Mouse (Mus musculus): ENCODE data around the gene Tnfrsf8. TPM values are rescaled to one million over a fixed set of nuclear protein-coding genes. Genes with fewer than 3 reads are reported as not detected.
A peak's percentile ranks its signal among the peaks of the same experiment; 100 is the strongest.

The Tnfrsf8 gene
- polyA plus RNA-seq, 1 experiment from 2014 or later, result 0.08 TPM

- ATAC-seq (ENCODE audit: insufficient number of reproducible peaks, low FRiP score, low TSS enrichment, low read depth) (no peak), DNase-seq (ENCODE audit: low spot score) (no peak)
- H3K4me1 ChIP-seq (ENCODE audit: control insufficient read depth, insufficient read depth, low read length), result no peaks in the 10 kb centered on the region
- WGBS, result 50% methylated on average over 13 of the region's 13 CpGs
- H3K9me3 ChIP-seq (ENCODE audit: control insufficient read depth, low read length), result no peaks in the 10 kb centered on the region
- H3K27ac ChIP-seq (replicated peaks; ENCODE audit: low read depth, low read length), result no peak overlapping the region
- H3K36me3 ChIP-seq (ENCODE audit: control insufficient read depth, insufficient read depth, low read length), result no peaks in the 10 kb centered on the region
- no peak overlapping the region for H3K4me3 ChIP-seq (ENCODE audit: low read depth, low read length)
- no peaks in the 10 kb centered on the region for H3K27me3 ChIP-seq (ENCODE audit: control insufficient read depth, insufficient read depth, low read length)
- no peak overlapping the region for H3K9ac ChIP-seq (ENCODE audit: low read length)
- H3K4me2 ChIP-seq (ENCODE audit: low read depth, severe bottlenecking), result no peak overlapping the region
Observed at GRCm38 (mm10) chr4:145254418-145254817, 60.5 kb downstream of the Tnfrsf8 start.

DNA sequence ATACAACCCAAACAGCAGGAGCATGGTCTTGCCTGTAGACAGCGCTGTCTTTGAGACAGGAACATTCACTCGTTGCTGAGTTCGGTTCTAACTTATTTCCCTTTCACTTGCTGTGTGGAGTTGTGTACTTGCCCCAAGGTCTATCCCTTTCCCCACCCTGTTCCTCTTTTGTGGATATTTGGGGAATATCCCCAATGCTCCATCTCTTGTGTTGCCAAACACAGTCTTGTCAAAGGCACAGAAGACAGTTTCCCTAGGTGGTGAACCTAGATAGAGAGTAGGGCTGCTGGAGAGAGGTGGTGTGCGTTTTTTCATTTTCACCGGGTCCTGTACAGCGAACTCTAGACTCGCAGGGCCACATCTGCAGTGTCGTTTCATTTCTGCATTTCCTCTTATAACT is 62.4 kb downstream of the Tnfrsf8 start:
- no peak for ATAC-seq (ENCODE audit: insufficient number of reproducible peaks, low FRiP score, low TSS enrichment, low read depth)
- Histone ChIP-seq H3K9ac (ENCODE audit: low read length) (no peak overlapping the region), H3K4me1 (ENCODE audit: control insufficient read depth, insufficient read depth, low read length) (no peaks in the 10 kb centered on the region), H3K4me2 (ENCODE audit: low read depth, severe bottlenecking) (no peak overlapping the region), H3K4me3 (ENCODE audit: low read depth, low read length) (no peak overlapping the region), H3K9me3 (ENCODE audit: control insufficient read depth, low read length) (no peaks in the 10 kb centered on the region), H3K36me3 (ENCODE audit: control insufficient read depth, insufficient read depth, low read length) (no peaks in the 10 kb centered on the region), H3K27ac (replicated peaks; ENCODE audit: low read depth, low read length) (no peak overlapping the region), H3K27me3 (ENCODE audit: control insufficient read depth, insufficient read depth, low read length) (peaks cover 1% of the 10 kb centered on the region; the same call in 1 of the 2 replicates)
- DNase-seq (ENCODE audit: low spot score), result no peak
- 85% methylated on average over 8 of the region's 8 CpGs for WGBS

- H3K4me2 ChIP-seq (ENCODE audit: low read depth, severe bottlenecking), result no peak overlapping the region
- H3K4me1 ChIP-seq (ENCODE audit: control insufficient read depth, insufficient read depth, low read length), result 0 out of 2 replicates have a peak, but pooled peaks cover under 1% of the 10 kb centered on the region
- H3K9me3 ChIP-seq (ENCODE audit: control insufficient read depth, low read length), result no peaks in the 10 kb centered on the region
- no peak for ATAC-seq (ENCODE audit: insufficient number of reproducible peaks, low FRiP score, low TSS enrichment, low read depth)
- H3K36me3 ChIP-seq (ENCODE audit: control insufficient read depth, insufficient read depth, low read length), result no peaks in the 10 kb centered on the region
- H3K4me3 ChIP-seq (ENCODE audit: low read depth, low read length), result no peak overlapping the region
- WGBS, result 94% methylated on average over 4 of the region's 4 CpGs
- H3K27ac ChIP-seq (replicated peaks; ENCODE audit: low read depth, low read length), result no peak overlapping the region
- H3K27me3 ChIP-seq (ENCODE audit: control insufficient read depth, insufficient read depth, low read length), result peaks cover 7% of the 10 kb centered on the region
- H3K9ac ChIP-seq (ENCODE audit: low read length), result no peak overlapping the region
- DNase-seq (ENCODE audit: low spot score), result no peak
Observed at GRCm38 (mm10) chr4:145251546-145251945, 63.4 kb downstream of the Tnfrsf8 start.

- H3K4me3 ChIP-seq (ENCODE audit: low read depth, low read length), result no peak overlapping the region
- no peak overlapping the region for H3K27ac ChIP-seq (replicated peaks; ENCODE audit: low read depth, low read length)
- ATAC-seq (ENCODE audit: insufficient number of reproducible peaks, low FRiP score, low TSS enrichment, low read depth), result no peak
- no peak overlapping the region for H3K4me2 ChIP-seq (ENCODE audit: low read depth, severe bottlenecking)
- H3K9ac ChIP-seq (ENCODE audit: low read length), result no peak overlapping the region
- H3K27me3 ChIP-seq (ENCODE audit: control insufficient read depth, insufficient read depth, low read length), result peaks cover 9% of the 10 kb centered on the region
- 0 out of 2 replicates have a peak, but pooled peaks cover 5% of the 10 kb centered on the region for H3K4me1 ChIP-seq (ENCODE audit: control insufficient read depth, insufficient read depth, low read length)
- WGBS, result 80% methylated on average over 4 of the region's 4 CpGs
- no peaks in the 10 kb centered on the region for H3K36me3 ChIP-seq (ENCODE audit: control insufficient read depth, insufficient read depth, low read length)
- no peaks in the 10 kb centered on the region for H3K9me3 ChIP-seq (ENCODE audit: control insufficient read depth, low read length)
- no peak for DNase-seq (ENCODE audit: low spot score)
Observed at GRCm38 (mm10) chr4:145250002-145250401, 65.0 kb downstream of the Tnfrsf8 start.

GRCm38 (mm10) chr4:145247556-145247955 is 67.4 kb downstream of the Tnfrsf8 start:
- H3K27me3 ChIP-seq (ENCODE audit: control insufficient read depth, insufficient read depth, low read length), result peaks cover 9% of the 10 kb centered on the region
- no peak for ATAC-seq (ENCODE audit: insufficient number of reproducible peaks, low FRiP score, low TSS enrichment, low read depth)
- no peak overlapping the region for H3K9ac ChIP-seq (ENCODE audit: low read length)
- WGBS, result 74% methylated on average over 2 of the region's 2 CpGs
- H3K9me3 ChIP-seq (ENCODE audit: control insufficient read depth, low read length), result no peaks in the 10 kb centered on the region
- 0 out of 2 replicates have a peak, but pooled peaks cover 5% of the 10 kb centered on the region for H3K4me1 ChIP-seq (ENCODE audit: control insufficient read depth, insufficient read depth, low read length)
- H3K36me3 ChIP-seq (ENCODE audit: control insufficient read depth, insufficient read depth, low read length), result no peaks in the 10 kb centered on the region
- no peak overlapping the region for H3K4me2 ChIP-seq (ENCODE audit: low read depth, severe bottlenecking)
- H3K27ac ChIP-seq (replicated peaks; ENCODE audit: low read depth, low read length), result no peak overlapping the region
- H3K4me3 ChIP-seq (ENCODE audit: low read depth, low read length), result no peak overlapping the region
- DNase-seq (ENCODE audit: low spot score), result no peak

DNA sequence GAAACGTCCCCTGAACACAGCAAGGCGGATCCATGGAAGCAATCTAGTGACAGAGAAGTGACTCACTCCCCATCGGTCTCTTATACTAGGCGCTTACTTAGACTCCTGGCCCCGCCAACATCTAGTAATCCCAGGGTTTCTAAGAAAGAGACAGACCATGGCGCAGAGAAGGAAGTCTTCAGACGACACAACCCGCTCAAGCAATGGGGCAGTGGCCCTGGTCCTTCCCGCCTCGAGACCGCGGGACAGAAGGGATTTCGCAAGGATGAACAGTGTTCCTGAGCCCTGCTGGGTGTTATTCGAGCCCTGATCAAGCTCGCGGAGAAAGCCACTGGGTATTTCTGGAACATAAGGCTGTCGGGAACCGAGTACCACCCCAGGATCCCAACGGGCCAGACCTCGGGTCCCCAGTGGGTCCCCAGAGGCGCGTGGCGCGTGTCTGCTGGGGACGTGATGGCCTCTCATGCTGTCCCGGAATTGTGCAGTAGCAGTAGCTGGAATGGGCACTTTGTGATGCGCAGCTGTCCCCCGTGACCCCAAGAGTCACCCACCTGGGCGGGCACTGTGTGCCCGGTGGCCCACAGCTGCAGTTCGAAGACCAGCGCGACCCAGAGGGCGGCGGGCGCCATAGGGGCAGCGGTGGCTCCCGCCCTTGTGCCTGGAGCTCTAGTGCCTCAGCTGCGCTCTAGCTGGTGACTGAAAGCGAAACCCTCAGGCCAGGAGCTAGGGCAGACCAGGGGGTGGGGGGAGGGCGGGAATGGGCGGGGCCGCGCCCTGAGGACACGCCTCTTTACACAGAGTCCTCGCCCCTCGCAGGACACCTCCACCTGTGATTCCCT is 68.6 kb downstream of the Tnfrsf8 start, which contains the start of gene Tnfrsf1b:
Tnfrsf1b (minus strand) TSS at position 698 of the 839 bp plus-strand sequence.
- Histone ChIP-seq H3K9ac (ENCODE audit: low read length) (peak within 1 kb of the TSS; percentile 50), H3K9me3 (ENCODE audit: control insufficient read depth, low read length) (no peaks in the 10 kb centered on the region), H3K27ac (replicated peaks; ENCODE audit: low read depth, low read length) (no peak within 1 kb of the TSS), H3K4me1 (ENCODE audit: control insufficient read depth, insufficient read depth, low read length) (0 out of 2 replicates have a peak, but pooled peaks cover 5% of the 10 kb centered on the region), H3K27me3 (ENCODE audit: control insufficient read depth, insufficient read depth, low read length) (peaks cover 9% of the 10 kb centered on the region), H3K4me2 (ENCODE audit: low read depth, severe bottlenecking) (peak within 1 kb of the TSS; percentile 93), H3K36me3 (ENCODE audit: control insufficient read depth, insufficient read depth, low read length) (no peaks in the 10 kb centered on the region), H3K4me3 (ENCODE audit: low read depth, low read length) (peak within 1 kb of the TSS; percentile 43)
- under 1% methylated on average over 44 of the region's 47 CpGs for WGBS
- DNase-seq (ENCODE audit: low spot score) (peak; percentile 59), ATAC-seq (ENCODE audit: insufficient number of reproducible peaks, low FRiP score, low TSS enrichment, low read depth) (peak; percentile 80)

DNA sequence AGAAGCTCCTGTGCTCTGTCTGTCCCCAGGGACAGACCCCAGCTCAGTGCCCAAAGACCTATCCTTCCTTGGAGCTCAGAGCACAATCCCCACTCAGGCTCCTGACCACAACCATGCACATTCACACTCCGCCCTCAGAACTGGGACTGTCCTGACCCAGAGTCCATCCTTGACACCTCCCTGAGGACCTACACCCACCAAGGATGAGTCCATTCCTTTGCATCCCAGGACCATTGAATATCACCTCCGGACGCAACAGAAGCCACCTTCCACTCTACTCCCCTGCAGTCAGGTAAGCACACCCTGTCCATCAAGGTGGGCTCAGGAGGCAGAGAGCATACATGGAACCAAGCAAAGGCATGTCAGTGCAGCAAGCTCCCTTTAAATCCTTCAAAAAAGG is 69.4 kb downstream of the Tnfrsf8 start:
- H3K27ac ChIP-seq (replicated peaks; ENCODE audit: low read depth, low read length), result no peak overlapping the region
- peaks cover 9% of the 10 kb centered on the region for H3K27me3 ChIP-seq (ENCODE audit: control insufficient read depth, insufficient read depth, low read length)
- ATAC-seq (ENCODE audit: insufficient number of reproducible peaks, low FRiP score, low TSS enrichment, low read depth) (no peak), DNase-seq (ENCODE audit: low spot score) (no peak)
- 86% methylated on average over 3 of the region's 3 CpGs for WGBS
- 0 out of 2 replicates have a peak, but pooled peaks cover 5% of the 10 kb centered on the region for H3K4me1 ChIP-seq (ENCODE audit: control insufficient read depth, insufficient read depth, low read length)
- no peak overlapping the region for H3K9ac ChIP-seq (ENCODE audit: low read length)
- peak overlapping the region; percentile 93; the same call in 1 of the 2 replicates for H3K4me2 ChIP-seq (ENCODE audit: low read depth, severe bottlenecking)
- H3K9me3 ChIP-seq (ENCODE audit: control insufficient read depth, low read length), result no peaks in the 10 kb centered on the region
- H3K4me3 ChIP-seq (ENCODE audit: low read depth, low read length), result no peak overlapping the region; the same call in 1 of the 2 replicates
- H3K36me3 ChIP-seq (ENCODE audit: control insufficient read depth, insufficient read depth, low read length), result no peaks in the 10 kb centered on the region

DNA sequence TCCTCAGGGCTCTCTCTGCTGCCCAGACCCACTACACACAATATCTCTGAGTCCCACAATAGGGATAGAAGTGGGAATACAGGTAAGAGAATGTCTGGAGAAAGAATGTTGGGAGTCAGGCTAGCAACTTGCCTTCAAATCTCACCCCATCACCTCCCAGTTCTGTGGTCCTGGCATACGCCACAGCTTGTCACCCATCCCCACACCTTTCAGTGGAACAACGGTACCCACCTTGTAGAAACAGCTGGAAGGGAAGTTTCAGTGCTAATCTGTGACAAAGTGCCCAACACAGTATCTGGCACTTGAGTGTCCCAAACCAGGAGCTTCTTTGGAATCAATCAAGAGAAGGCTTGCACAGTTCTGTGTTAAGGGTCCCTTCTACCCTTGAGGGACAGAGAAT is 70.3 kb downstream of the Tnfrsf8 start:
- Histone ChIP-seq H3K4me3 (ENCODE audit: low read depth, low read length) (no peak overlapping the region), H3K9me3 (ENCODE audit: control insufficient read depth, low read length) (no peaks in the 10 kb centered on the region), H3K4me1 (ENCODE audit: control insufficient read depth, insufficient read depth, low read length) (0 out of 2 replicates have a peak, but pooled peaks cover 5% of the 10 kb centered on the region), H3K36me3 (ENCODE audit: control insufficient read depth, insufficient read depth, low read length) (no peaks in the 10 kb centered on the region), H3K4me2 (ENCODE audit: low read depth, severe bottlenecking) (no peak overlapping the region), H3K27me3 (ENCODE audit: control insufficient read depth, insufficient read depth, low read length) (peaks cover 9% of the 10 kb centered on the region), H3K9ac (ENCODE audit: low read length) (no peak overlapping the region), H3K27ac (replicated peaks; ENCODE audit: low read depth, low read length) (no peak overlapping the region)
- WGBS, result 82% methylated on average over 2 of the region's 2 CpGs
- DNase-seq (ENCODE audit: low spot score), result no peak
- no peak for ATAC-seq (ENCODE audit: insufficient number of reproducible peaks, low FRiP score, low TSS enrichment, low read depth)
